Mouse (Mus musculus) brain, embryonic 14.5 days (tissue): Measurements from ENCODE around the gene Car15.

ENCODE experiments used
- CTCF ChIP-seq: fragments of 200-500 bp; IDR thresholded peaks from 2 replicates; pipeline ENCODE4 v1.5.1; 2012; ENCODE audit warnings: inconsistent platforms, mild to moderate bottlenecking, moderate library complexity, borderline replicate concordance; ENCODE audit not compliant: insufficient read depth, insufficient read length; ENCODE audit errors: extremely low read depth
- POLR2A ChIP-seq: fragments of 200-500 bp; IDR thresholded peaks from 2 replicates; pipeline ENCODE4 v1.6.1; 2012; ENCODE audit warnings: mild to moderate bottlenecking, inconsistent platforms, borderline replicate concordance; ENCODE audit not compliant: poor library complexity, insufficient read depth, insufficient read length, severe bottlenecking; ENCODE audit errors: extremely low read depth

GRCm38 (mm10) chr16:17833681-17834399 lies 4.3 kb downstream of the Car15 start:
- TF ChIP-seq POLR2A (peak; percentile 38), CTCF (no peak)
